Mouse (Mus musculus): Measurements from ENCODE around the gene Maml2. TPM values are rescaled to one million over a fixed set of nuclear protein-coding genes. Genes with fewer than 3 reads are reported as not detected.
A peak's percentile ranks its signal among the peaks of the same experiment; 100 is the strongest.

The Maml2 gene
- polyA plus RNA-seq, 1 experiment from 2014 or later, result 12.1 TPM

GRCm38 (mm10) chr9:13694293-13694692, 396.5 kb downstream of the Maml2 start:
- ATAC-seq (ENCODE audit: low FRiP score, low TSS enrichment) (no peak), DNase-seq (no peak)
- Histone ChIP-seq H3K36me3 (ENCODE audit: control insufficient read depth, insufficient read depth, low read length) (no peaks in the 10 kb centered on the region), H3K4me3 (replicated peaks; ENCODE audit: low read depth, low read length) (no peak overlapping the region), H3K9ac (replicated peaks; ENCODE audit: low read length) (no peak overlapping the region), H3K4me2 (ENCODE audit: low read length) (no peak overlapping the region), H3K27ac (replicated peaks; ENCODE audit: low read depth, low read length) (no peak overlapping the region), H3K27me3 (ENCODE audit: control insufficient read depth, insufficient read depth, low read length) (no peaks in the 10 kb centered on the region), H3K4me1 (ENCODE audit: control insufficient read depth, insufficient read depth, low read length) (peaks cover 14% of the 10 kb centered on the region), H3K9me3 (ENCODE audit: control insufficient read depth, low read length) (no peaks in the 10 kb centered on the region)
- 81% methylated on average over 5 of the region's 5 CpGs for WGBS

- no peaks in the 10 kb centered on the region for H3K9me3 ChIP-seq (ENCODE audit: control insufficient read depth, low read length)
- peaks cover 13% of the 10 kb centered on the region; the same call in 1 of the 2 replicates for H3K4me1 ChIP-seq (ENCODE audit: control insufficient read depth, insufficient read depth, low read length)
- H3K27ac ChIP-seq (replicated peaks; ENCODE audit: low read depth, low read length), result no peak overlapping the region
- no peak for ATAC-seq (ENCODE audit: low FRiP score, low TSS enrichment)
- H3K36me3 ChIP-seq (ENCODE audit: control insufficient read depth, insufficient read depth, low read length), result no peaks in the 10 kb centered on the region
- H3K4me2 ChIP-seq (ENCODE audit: low read length), result no peak overlapping the region
- no peaks in the 10 kb centered on the region for H3K27me3 ChIP-seq (ENCODE audit: control insufficient read depth, insufficient read depth, low read length)
- no peak overlapping the region for H3K9ac ChIP-seq (replicated peaks; ENCODE audit: low read length)
- DNase-seq, result no peak
- WGBS, result 81% methylated on average over 4 of the region's 4 CpGs
- H3K4me3 ChIP-seq (replicated peaks; ENCODE audit: low read depth, low read length), result no peak overlapping the region
Measured at GRCm38 (mm10) chr9:13697041-13697811, 399.5 kb downstream of the Maml2 start.

GRCm38 (mm10) chr9:13697869-13698268, 400.1 kb downstream of the Maml2 start:
- DNase-seq, result no peak
- Histone ChIP-seq H3K9ac (replicated peaks; ENCODE audit: low read length) (no peak overlapping the region), H3K4me1 (ENCODE audit: control insufficient read depth, insufficient read depth, low read length) (peaks cover 13% of the 10 kb centered on the region; the same call in 1 of the 2 replicates), H3K4me2 (ENCODE audit: low read length) (no peak overlapping the region), H3K36me3 (ENCODE audit: control insufficient read depth, insufficient read depth, low read length) (peaks cover 3% of the 10 kb centered on the region; the same call in 1 of the 2 replicates), H3K27ac (replicated peaks; ENCODE audit: low read depth, low read length) (no peak overlapping the region), H3K9me3 (ENCODE audit: control insufficient read depth, low read length) (no peaks in the 10 kb centered on the region), H3K4me3 (replicated peaks; ENCODE audit: low read depth, low read length) (no peak overlapping the region), H3K27me3 (ENCODE audit: control insufficient read depth, insufficient read depth, low read length) (no peaks in the 10 kb centered on the region)
- whole genome bisulfite sequencing, result 37% methylated on average over 4 of the region's 4 CpGs
- ATAC-seq (ENCODE audit: low FRiP score, low TSS enrichment), result no peak

- DNase-seq (peak; percentile 67), ATAC-seq (ENCODE audit: low FRiP score, low TSS enrichment) (peak; percentile 61)
- Histone ChIP-seq H3K36me3 (ENCODE audit: control insufficient read depth, insufficient read depth, low read length) (peaks cover 12% of the 10 kb centered on the region; the same call in 1 of the 2 replicates), H3K4me2 (ENCODE audit: low read length) (no peak overlapping the region), H3K9ac (replicated peaks; ENCODE audit: low read length) (no peak overlapping the region), H3K4me1 (ENCODE audit: control insufficient read depth, insufficient read depth, low read length) (peaks cover 13% of the 10 kb centered on the region; the same call in 1 of the 2 replicates), H3K27me3 (ENCODE audit: control insufficient read depth, insufficient read depth, low read length) (no peaks in the 10 kb centered on the region), H3K27ac (replicated peaks; ENCODE audit: low read depth, low read length) (peak overlapping the region; percentile 66), H3K4me3 (replicated peaks; ENCODE audit: low read depth, low read length) (no peak overlapping the region), H3K9me3 (ENCODE audit: control insufficient read depth, low read length) (no peaks in the 10 kb centered on the region)
- WGBS, result 11% methylated on average over 14 of the region's 14 CpGs
Measured at GRCm38 (mm10) chr9:13699061-13699780, 401.5 kb downstream of the Maml2 start.

- peaks cover 13% of the 10 kb centered on the region; the same call in 1 of the 2 replicates for H3K4me1 ChIP-seq (ENCODE audit: control insufficient read depth, insufficient read depth, low read length)
- H3K27me3 ChIP-seq (ENCODE audit: control insufficient read depth, insufficient read depth, low read length), result no peaks in the 10 kb centered on the region
- no peaks in the 10 kb centered on the region for H3K9me3 ChIP-seq (ENCODE audit: control insufficient read depth, low read length)
- H3K4me2 ChIP-seq (ENCODE audit: low read length), result no peak overlapping the region
- DNase-seq, result no peak
- ATAC-seq (ENCODE audit: low FRiP score, low TSS enrichment), result peak; percentile 12; the same call in 1 of the 2 replicates
- 27% methylated on average over 5 of the region's 5 CpGs for WGBS
- H3K27ac ChIP-seq (replicated peaks; ENCODE audit: low read depth, low read length), result 0 out of 2 replicates have a peak overlapping the region, but pooled peaks have one; percentile 28
- H3K36me3 ChIP-seq (ENCODE audit: control insufficient read depth, insufficient read depth, low read length), result peaks cover 12% of the 10 kb centered on the region; the same call in 1 of the 2 replicates
- no peak overlapping the region for H3K4me3 ChIP-seq (replicated peaks; ENCODE audit: low read depth, low read length)
- H3K9ac ChIP-seq (replicated peaks; ENCODE audit: low read length), result no peak overlapping the region
Measured at GRCm38 (mm10) chr9:13699781-13700116, 402.0 kb downstream of the Maml2 start.

GRCm38 (mm10) chr9:13701773-13702172, 404.0 kb downstream of the Maml2 start:
- H3K36me3 ChIP-seq (ENCODE audit: control insufficient read depth, insufficient read depth, low read length), result peaks cover 19% of the 10 kb centered on the region
- DNase-seq, result no peak
- WGBS, result 95% methylated on average over 12 of the region's 12 CpGs
- H3K27ac ChIP-seq (replicated peaks; ENCODE audit: low read depth, low read length), result no peak overlapping the region
- ATAC-seq (ENCODE audit: low FRiP score, low TSS enrichment), result no peak
- H3K4me1 ChIP-seq (ENCODE audit: control insufficient read depth, insufficient read depth, low read length), result peaks cover 13% of the 10 kb centered on the region; the same call in 1 of the 2 replicates
- no peaks in the 10 kb centered on the region for H3K27me3 ChIP-seq (ENCODE audit: control insufficient read depth, insufficient read depth, low read length)
- H3K4me3 ChIP-seq (replicated peaks; ENCODE audit: low read depth, low read length), result no peak overlapping the region
- no peak overlapping the region for H3K4me2 ChIP-seq (ENCODE audit: low read length)
- no peaks in the 10 kb centered on the region for H3K9me3 ChIP-seq (ENCODE audit: control insufficient read depth, low read length)
- H3K9ac ChIP-seq (replicated peaks; ENCODE audit: low read length), result no peak overlapping the region

- Histone ChIP-seq H3K27me3 (ENCODE audit: control insufficient read depth, insufficient read depth, low read length) (no peaks in the 10 kb centered on the region), H3K4me1 (ENCODE audit: control insufficient read depth, insufficient read depth, low read length) (peaks cover 10% of the 10 kb centered on the region; the same call in 1 of the 2 replicates), H3K4me3 (replicated peaks; ENCODE audit: low read depth, low read length) (no peak overlapping the region), H3K27ac (replicated peaks; ENCODE audit: low read depth, low read length) (no peak overlapping the region), H3K9ac (replicated peaks; ENCODE audit: low read length) (no peak overlapping the region), H3K4me2 (ENCODE audit: low read length) (no peak overlapping the region), H3K36me3 (ENCODE audit: control insufficient read depth, insufficient read depth, low read length) (peaks cover 19% of the 10 kb centered on the region), H3K9me3 (ENCODE audit: control insufficient read depth, low read length) (no peaks in the 10 kb centered on the region)
- 95% methylated on average over 2 of the region's 2 CpGs for WGBS
- DNase-seq, result no peak
- ATAC-seq (ENCODE audit: low FRiP score, low TSS enrichment), result no peak
Measured at GRCm38 (mm10) chr9:13703100-13703499, 405.3 kb downstream of the Maml2 start.

- H3K9ac ChIP-seq (replicated peaks; ENCODE audit: low read length), result no peak overlapping the region
- ATAC-seq (ENCODE audit: low FRiP score, low TSS enrichment), result no peak
Measured at GRCm38 (mm10) chr9:13704917-13705316, 407.2 kb downstream of the Maml2 start.

More at GRCm38 (mm10) chr9:13704917-13705316, 407.2 kb downstream of the Maml2 start:
- Histone ChIP-seq H3K27me3 (ENCODE audit: control insufficient read depth, insufficient read depth, low read length) (no peaks in the 10 kb centered on the region), H3K4me1 (ENCODE audit: control insufficient read depth, insufficient read depth, low read length) (no peaks in the 10 kb centered on the region), H3K4me2 (ENCODE audit: low read length) (no peak overlapping the region), H3K27ac (replicated peaks; ENCODE audit: low read depth, low read length) (no peak overlapping the region), H3K4me3 (replicated peaks; ENCODE audit: low read depth, low read length) (no peak overlapping the region), H3K9me3 (ENCODE audit: control insufficient read depth, low read length) (no peaks in the 10 kb centered on the region), H3K36me3 (ENCODE audit: control insufficient read depth, insufficient read depth, low read length) (peaks cover 19% of the 10 kb centered on the region)
- WGBS, result 89% methylated on average over 4 of the region's 4 CpGs
- DNase-seq, result no peak

All from midbrain, embryonic 14.5 days (tissue).